ENCODE assay signal across 8 mouse cellular contexts in genomic region chr17:31637866-31638570, GRCm38 (mm10). TPM values are rescaled to one million over a fixed set of nuclear protein-coding genes. Genes with fewer than 3 reads are reported as not detected.
A peak's percentile ranks its signal among the peaks of the same experiment; 100 is the strongest.
DNase-seq lines count a peak whose midpoint lies in the region; ATAC-seq lines count a peak whose summit lies in the region.

No protein-coding gene starts in this region.

- H3K4me2 ChIP-seq in hindbrain, embryonic 15.5 days = no peak overlapping the region

- H3K9ac ChIP-seq in hindbrain, embryonic 15.5 days = no peak overlapping the region

- H3K27me3 ChIP-seq in hindbrain, embryonic 15.5 days = peaks cover 15% of the 10 kb centered on the region
- peaks cover 45% of the 10 kb centered on the region for H3K27me3 ChIP-seq in limb, embryonic 10.5 days (ENCODE audit: low read depth, poor library complexity, severe bottlenecking)

- no peak for ATAC-seq in hindbrain, embryonic 15.5 days (ENCODE audit: low FRiP score, low read depth)

- no peaks in the 10 kb centered on the region for H3K36me3 ChIP-seq in hindbrain, embryonic 15.5 days
- H3K36me3 ChIP-seq in limb, embryonic 10.5 days = no peaks in the 10 kb centered on the region

- H3K9me3 ChIP-seq in hindbrain, embryonic 15.5 days = no peaks in the 10 kb centered on the region
- H3K9me3 ChIP-seq in limb, embryonic 10.5 days (replicated peaks) = no peaks in the 10 kb centered on the region

- whole genome bisulfite sequencing in hindbrain, embryonic 15.5 days = 49% methylated on average over 9 of the region's 9 CpGs
- whole genome bisulfite sequencing in limb, embryonic 10.5 days = 70% methylated on average over 9 of the region's 9 CpGs

- H3K4me3 ChIP-seq in hindbrain, embryonic 15.5 days = no peak overlapping the region
- H3K4me3 ChIP-seq in limb, embryonic 10.5 days = peak overlapping the region; percentile 60

- peaks cover 20% of the 10 kb centered on the region for H3K4me1 ChIP-seq in hindbrain, embryonic 15.5 days (replicated peaks)
- H3K4me1 ChIP-seq in limb, embryonic 10.5 days = peaks cover 20% of the 10 kb centered on the region

- peak; percentile 23 to 30 for DNase-seq in cerebellum, adult 18-20 months
- no peak for DNase-seq in cerebellum, adult 11 months
- DNase-seq in retina, postnatal 1 day = peak; percentile 38
- no peak for DNase-seq in retina, embryonic 14.5 days (ENCODE audit: low spot score)
- DNase-seq in limb, embryonic 10.5 days (ENCODE audit: low spot score) = no peak
- DNase-seq in right cerebral cortex, postnatal 14 days = peak; percentile 70
- DNase-seq in spleen, adult 18-20 months = no peak

- H3K27ac ChIP-seq in hindbrain, embryonic 15.5 days (replicated peaks) = peak overlapping the region; percentile 76
- H3K27ac ChIP-seq in limb, embryonic 10.5 days = no peak overlapping the region

RNA-seq across cellular contexts. Expression of gene Cbs, which starts 1.0 kb away (rescaled TPM):
- polyA plus RNA-seq in hindbrain, embryonic 15.5 days (2015; fragmentation: Nextera tagmentation; extraction: Ambion mirVana) = 8.9 TPM in 2 replicates
- 1.9 and 2.3 TPM in 2 replicates for polyA plus RNA-seq in limb, embryonic 10.5 days (2016; fragmentation: Nextera tagmentation; extraction: Ambion mirVana)

RNA-seq across cellular contexts. Expression of gene U2af1, which starts 20.7 kb away (rescaled TPM):
- polyA plus RNA-seq in hindbrain, embryonic 15.5 days (2015; fragmentation: Nextera tagmentation; extraction: Ambion mirVana) = 196 and 202 TPM in 2 replicates
- 473 and 525 TPM in 2 replicates for polyA plus RNA-seq in limb, embryonic 10.5 days (2016; fragmentation: Nextera tagmentation; extraction: Ambion mirVana)

RNA-seq across cellular contexts. Expression of gene Cryaa, which starts 39.6 kb away (rescaled TPM):
- polyA plus RNA-seq in hindbrain, embryonic 15.5 days (2015; fragmentation: Nextera tagmentation; extraction: Ambion mirVana) = 0.49 and 0.50 TPM in 2 replicates
- polyA plus RNA-seq in limb, embryonic 10.5 days (2016; fragmentation: Nextera tagmentation; extraction: Ambion mirVana) = not detected in 2 replicates

Comparison
In these comparisons a context has a peak if more than half of its experiments do, and no peak if none do; other contexts are left out.
1. DNase-seq: peak in cerebellum, adult 18-20 months (2 of 2), retina, postnatal 1 day (single experiment) and right cerebral cortex, postnatal 14 days (single experiment); none in cerebellum, adult 11 months (single experiment), retina, embryonic 14.5 days (single experiment), limb, embryonic 10.5 days (single experiment) and spleen, adult 18-20 months (0 of 2).